Mouse (Mus musculus): ENCODE measurements around the gene Smpd1.

GRCm38 (mm10) chr7:105519771-105520170 lies 34.4 kb upstream of the Smpd1 start:
- TF ChIP-seq POLR2A (IDR thresholded peaks at IDR 0.05; ENCODE audit: borderline replicate concordance, low read depth, low read length) (no peak), CTCF (IDR thresholded peaks at IDR 0.05; ENCODE audit: low read depth, low read length) (no peak)
